Mouse (Mus musculus) midbrain, embryonic 15.5 days (tissue): ENCODE results near the gene Emc8. TPM values are rescaled to one million over a fixed set of nuclear protein-coding genes. Genes with fewer than 3 reads are reported as not detected.
A peak's percentile ranks its signal among the peaks of the same experiment; 100 is the strongest.

ENCODE experiments used
- ATAC-seq: fragments of 200-750 bp; cut with Nextera tagmentation; replicated peaks from 2 replicates; pipeline ENCODE4 v1.8.0; 2017; ENCODE audit warnings: moderate TSS enrichment
- H3K27ac ChIP-seq: fragments of 300-500 bp; sonication (generic); 2 replicates; pipeline ENCODE4 v1.5.1; 2015; ENCODE audit warnings: mild to moderate bottlenecking, inconsistent platforms
- H3K27me3 ChIP-seq: fragments of 300-500 bp; sonication (generic); replicated peaks from 2 replicates; pipeline ENCODE4 v1.6.1; 2015; ENCODE audit warnings: inconsistent platforms
- H3K36me3 ChIP-seq: fragments of 300-500 bp; sonication (generic); replicated peaks from 2 replicates; pipeline ENCODE4 v1.6.1; 2015; ENCODE audit warnings: inconsistent platforms
- H3K4me1 ChIP-seq: fragments of 300-500 bp; sonication (generic); 2 replicates; pipeline ENCODE4 v1.6.1; 2015; ENCODE audit warnings: inconsistent platforms
- H3K4me2 ChIP-seq: fragments of 300-500 bp; sonication (generic); 2 replicates; pipeline ENCODE4 v1.6.1; 2015; ENCODE audit warnings: inconsistent platforms, mild to moderate bottlenecking, moderate library complexity
- H3K4me3 ChIP-seq: fragments of 300-500 bp; sonication (generic); 2 replicates; pipeline ENCODE4 v1.5.1; 2015; ENCODE audit warnings: mild to moderate bottlenecking, inconsistent platforms
- H3K9ac ChIP-seq: fragments of 300-500 bp; sonication (generic); 2 replicates; pipeline ENCODE4 v1.6.1; 2015; ENCODE audit warnings: mild to moderate bottlenecking, inconsistent platforms
- H3K9me3 ChIP-seq: fragments of 300-500 bp; sonication (generic); 2 replicates; pipeline ENCODE4 v1.6.1; 2016; ENCODE audit warnings: inconsistent platforms
- WGBS: fragments of 180-500 bp; shearing (Covaris S2); methylation state at CpG from one replicate; pipeline ENCODE4 v1.1.7; 2015; ENCODE audit warnings: mixed read lengths; 5-methylcytosine and 5-hydroxymethylcytosine counted together
- polyA plus RNA-seq: library from polyadenylated mRNA; unstranded; fragments of >200 nt; fragmentation: Nextera tagmentation; extraction: Ambion mirVana; gene quantifications from 2 replicates; pipeline ENCODE4 v1.2.1, GENCODE M21; 2015

The Emc8 gene
- polyA plus RNA-seq, 1 experiment from 2014 or later = 98.0 TPM

DNA sequence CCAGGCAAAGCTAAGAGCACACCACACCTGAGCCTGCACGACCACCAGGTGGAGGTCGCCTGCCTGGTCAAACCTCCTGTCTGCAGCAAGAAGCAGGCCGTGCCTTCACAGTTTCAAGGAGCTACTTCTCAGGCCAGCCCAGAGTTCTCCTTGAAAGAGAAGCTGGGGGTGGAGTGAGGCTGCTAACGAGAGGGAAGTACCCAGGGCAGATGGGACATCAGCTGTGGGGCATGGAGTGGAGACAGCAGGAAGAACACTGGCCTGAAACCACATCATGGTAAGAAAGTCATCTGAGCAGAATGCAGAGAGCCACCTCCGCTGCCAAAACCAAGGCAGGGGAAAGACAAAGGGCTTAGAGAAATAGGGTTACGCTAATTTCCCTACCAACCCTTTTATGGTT is 3.8 kb downstream of the Emc8 start:
- Histone ChIP-seq H3K27me3 (no peaks in the 10 kb centered on the region), H3K4me3 (no peak overlapping the region), H3K9ac (no peak overlapping the region; the same call in 1 of the 2 replicates), H3K27ac (no peak overlapping the region), H3K9me3 (no peaks in the 10 kb centered on the region), H3K4me2 (no peak overlapping the region), H3K36me3 (no peaks in the 10 kb centered on the region), H3K4me1 (peaks cover 46% of the 10 kb centered on the region)
- ATAC-seq = no peak
- WGBS = 83% methylated on average over 6 of the region's 6 CpGs

DNA sequence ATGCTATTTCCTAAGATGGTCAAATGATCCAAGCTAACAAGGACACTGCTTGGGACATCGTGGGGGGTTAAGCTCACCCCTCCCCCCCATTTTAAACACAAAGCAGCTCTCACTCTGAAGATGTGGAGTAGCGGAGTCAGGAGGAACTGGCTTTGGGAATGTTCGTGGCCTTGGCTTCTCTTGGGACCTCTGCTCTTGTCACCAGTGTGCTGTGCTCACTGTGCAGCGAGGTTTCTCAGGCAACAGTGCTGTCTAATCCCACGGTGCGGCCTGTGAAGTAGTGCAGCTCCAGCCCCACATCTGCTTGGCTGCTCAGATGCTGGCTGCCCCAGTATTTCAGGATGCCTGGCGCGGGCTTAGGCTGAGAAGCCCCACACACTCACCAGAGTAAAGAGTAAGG is 11.0 kb downstream of the Emc8 start:
- Histone ChIP-seq H3K4me2 (no peak overlapping the region), H3K9me3 (no peaks in the 10 kb centered on the region), H3K36me3 (peaks cover 18% of the 10 kb centered on the region), H3K4me3 (no peak overlapping the region), H3K27ac (no peak overlapping the region), H3K4me1 (no peaks in the 10 kb centered on the region), H3K9ac (no peak overlapping the region), H3K27me3 (no peaks in the 10 kb centered on the region)
- WGBS = 82% methylated on average over 8 of the region's 8 CpGs
- ATAC-seq = no peak

DNA sequence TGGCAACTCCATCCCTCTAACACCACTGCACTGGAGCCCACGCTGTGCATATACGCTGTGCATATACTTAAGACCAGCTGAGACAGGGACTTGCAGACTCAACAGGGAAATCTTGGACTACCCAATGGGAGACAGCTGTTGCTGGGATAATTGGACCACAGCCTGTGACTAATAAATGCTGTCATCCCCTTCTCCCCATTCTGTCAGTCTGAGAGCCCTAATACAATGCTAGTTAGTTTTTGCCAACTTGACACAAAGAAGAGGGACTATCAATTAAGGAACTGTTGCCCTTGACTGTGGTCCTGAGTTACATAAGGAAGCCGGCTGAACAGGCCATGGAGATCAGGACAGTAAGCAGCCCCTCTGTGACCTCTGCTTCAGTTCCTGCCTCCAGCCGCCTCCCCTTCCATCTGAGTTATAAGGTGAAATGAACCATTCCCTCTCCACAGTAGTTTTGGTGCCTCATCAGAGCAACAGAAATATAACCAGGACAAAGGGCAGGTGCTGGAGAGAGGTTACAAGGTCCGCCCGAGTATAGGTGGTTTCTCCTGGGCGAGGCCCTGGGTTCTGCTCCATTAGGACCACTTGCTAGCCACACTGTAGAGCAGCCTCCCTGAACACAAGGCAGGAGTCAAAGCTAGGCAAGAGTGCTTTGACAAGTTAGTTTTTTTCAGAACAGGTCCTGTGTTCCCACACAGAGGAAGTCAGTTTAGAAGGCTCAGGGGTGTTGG is 11.9 kb downstream of the Emc8 start:
- Histone ChIP-seq H3K4me2 (no peak overlapping the region), H3K4me3 (no peak overlapping the region), H3K4me1 (no peaks in the 10 kb centered on the region), H3K27me3 (no peaks in the 10 kb centered on the region), H3K9ac (no peak overlapping the region), H3K9me3 (no peaks in the 10 kb centered on the region), H3K27ac (no peak overlapping the region), H3K36me3 (peaks cover 18% of the 10 kb centered on the region)
- 76% methylated on average over 7 of the region's 7 CpGs for WGBS
- ATAC-seq = no peak

DNA sequence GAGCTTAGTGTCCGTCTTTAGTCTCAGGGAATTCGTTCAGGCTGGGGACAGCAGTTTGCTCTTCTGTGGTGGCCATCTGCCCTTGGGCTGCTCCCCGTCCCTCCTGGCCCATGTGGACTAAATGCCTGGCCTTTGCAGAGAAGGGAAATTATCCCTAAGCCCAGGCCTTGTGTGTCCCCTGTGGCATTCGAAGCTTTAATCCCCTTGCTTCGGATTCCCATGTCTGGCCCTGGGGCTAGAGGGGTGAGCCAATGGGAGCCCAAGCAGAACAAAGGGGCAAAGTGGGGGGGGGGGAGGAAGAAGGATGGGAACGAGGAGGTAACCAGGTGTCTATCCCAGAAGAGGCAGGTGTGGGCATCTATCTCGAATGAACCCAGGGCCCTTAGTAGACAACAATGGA is 20.8 kb downstream of the Emc8 start, which contains the start of gene 1190005I06Rik:
Gene 1190005I06Rik (minus strand): TSS at position 101 of the 400 bp plus-strand sequence.
- H3K4me3 ChIP-seq = no peak within 1 kb of the TSS
- no peaks in the 10 kb centered on the region for H3K4me1 ChIP-seq
- H3K4me2 ChIP-seq = no peak within 1 kb of the TSS
- no peak within 1 kb of the TSS for H3K27ac ChIP-seq
- H3K27me3 ChIP-seq = no peaks in the 10 kb centered on the region
- no peaks in the 10 kb centered on the region for H3K36me3 ChIP-seq
- WGBS = 37% methylated on average over 7 of the region's 7 CpGs
- H3K9me3 ChIP-seq = no peaks in the 10 kb centered on the region
- no peak for ATAC-seq
- no peak within 1 kb of the TSS for H3K9ac ChIP-seq

DNA sequence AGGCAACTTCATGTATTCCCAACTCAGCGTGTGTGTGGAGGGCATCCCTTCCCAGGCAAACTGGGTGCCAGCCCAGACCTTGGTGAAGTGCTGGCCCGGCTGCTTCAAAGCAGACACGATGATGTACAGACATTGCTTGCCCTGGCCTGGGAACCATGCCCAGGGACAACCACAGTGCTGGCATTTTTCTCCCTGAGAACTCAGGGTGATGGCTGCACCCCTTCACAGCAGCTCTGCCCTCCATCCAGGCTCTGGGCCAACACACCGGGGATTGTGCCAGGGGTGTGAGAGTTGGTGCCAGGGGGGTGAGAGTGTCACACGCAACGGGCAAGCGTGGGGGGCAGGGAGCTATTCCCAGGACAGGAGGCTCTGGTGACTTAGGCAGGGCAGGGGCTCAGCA is 23.7 kb downstream of the Emc8 start:
- WGBS = 83% methylated on average over 7 of the region's 7 CpGs
- Histone ChIP-seq H3K27me3 (no peaks in the 10 kb centered on the region), H3K36me3 (no peaks in the 10 kb centered on the region), H3K4me3 (no peak overlapping the region), H3K9me3 (no peaks in the 10 kb centered on the region), H3K9ac (no peak overlapping the region), H3K4me2 (no peak overlapping the region), H3K27ac (no peak overlapping the region), H3K4me1 (no peaks in the 10 kb centered on the region)
- peak; percentile 79 for ATAC-seq

DNA sequence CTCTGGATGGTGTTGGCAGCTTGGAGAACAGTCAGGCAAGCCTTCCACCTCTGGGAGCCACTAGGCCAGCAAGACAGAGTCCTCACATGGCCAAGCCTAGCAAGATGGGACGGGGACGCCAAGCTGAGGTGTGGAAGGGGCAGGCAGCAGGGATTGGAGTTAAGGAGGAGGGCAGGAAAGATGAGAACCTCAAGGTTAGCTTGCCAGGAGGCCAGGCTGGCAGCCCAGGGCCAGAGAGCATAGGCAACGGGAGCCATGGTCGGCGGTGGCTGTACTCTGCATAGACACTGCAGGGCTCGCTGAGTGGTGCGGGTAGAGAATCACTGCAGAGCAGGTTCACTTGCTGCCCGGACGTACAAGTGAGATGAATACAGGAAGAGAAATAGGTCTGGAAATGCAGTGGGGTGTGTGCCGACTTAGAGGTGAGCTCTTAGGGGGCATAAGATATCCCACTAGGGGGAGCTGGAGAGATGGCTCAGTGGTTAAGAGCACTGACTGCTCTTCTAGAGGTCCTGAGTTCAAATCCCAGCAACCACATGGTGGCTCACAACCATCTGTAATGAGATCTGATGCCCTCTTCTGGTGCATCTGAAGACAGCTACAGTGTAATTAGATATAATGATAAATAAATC is 26.2 kb downstream of the Emc8 start:
- 75% methylated on average over 10 of the region's 10 CpGs for WGBS
- Histone ChIP-seq H3K9me3 (no peaks in the 10 kb centered on the region), H3K27ac (0 out of 2 replicates have a peak overlapping the region, but pooled peaks have one; percentile 29), H3K4me3 (no peak overlapping the region), H3K4me2 (no peak overlapping the region), H3K27me3 (no peaks in the 10 kb centered on the region), H3K9ac (no peak overlapping the region), H3K36me3 (no peaks in the 10 kb centered on the region), H3K4me1 (no peaks in the 10 kb centered on the region)
- ATAC-seq = no peak

DNA sequence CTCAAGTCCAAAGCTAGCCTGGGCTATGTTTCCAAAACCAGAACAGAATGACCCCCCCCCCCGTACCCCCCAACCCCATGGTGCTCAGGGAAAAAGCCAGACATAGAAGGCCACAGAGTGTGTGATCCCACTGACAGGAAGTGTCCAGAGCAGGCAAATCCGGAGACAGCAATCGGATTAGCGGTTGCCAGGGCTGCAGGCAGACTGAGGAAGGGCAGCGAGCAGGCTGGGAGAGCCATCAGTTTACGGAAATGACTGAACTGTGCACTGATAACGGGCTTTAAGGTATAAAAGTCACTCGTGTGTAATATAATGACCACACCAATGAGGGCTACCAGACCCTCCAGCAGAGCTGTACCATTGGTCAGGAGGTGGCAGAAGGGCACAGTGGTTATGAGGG is 27.1 kb downstream of the Emc8 start:
- no peaks in the 10 kb centered on the region for H3K36me3 ChIP-seq
- no peaks in the 10 kb centered on the region for H3K27me3 ChIP-seq
- H3K4me2 ChIP-seq = no peak overlapping the region
- 0 out of 2 replicates have a peak overlapping the region, but pooled peaks have one; percentile 6 for H3K27ac ChIP-seq
- H3K4me3 ChIP-seq = no peak overlapping the region
- H3K4me1 ChIP-seq = no peaks in the 10 kb centered on the region
- ATAC-seq = no peak
- no peak overlapping the region for H3K9ac ChIP-seq
- H3K9me3 ChIP-seq = no peaks in the 10 kb centered on the region
- WGBS = 14% methylated on average over 8 of the region's 8 CpGs

DNA sequence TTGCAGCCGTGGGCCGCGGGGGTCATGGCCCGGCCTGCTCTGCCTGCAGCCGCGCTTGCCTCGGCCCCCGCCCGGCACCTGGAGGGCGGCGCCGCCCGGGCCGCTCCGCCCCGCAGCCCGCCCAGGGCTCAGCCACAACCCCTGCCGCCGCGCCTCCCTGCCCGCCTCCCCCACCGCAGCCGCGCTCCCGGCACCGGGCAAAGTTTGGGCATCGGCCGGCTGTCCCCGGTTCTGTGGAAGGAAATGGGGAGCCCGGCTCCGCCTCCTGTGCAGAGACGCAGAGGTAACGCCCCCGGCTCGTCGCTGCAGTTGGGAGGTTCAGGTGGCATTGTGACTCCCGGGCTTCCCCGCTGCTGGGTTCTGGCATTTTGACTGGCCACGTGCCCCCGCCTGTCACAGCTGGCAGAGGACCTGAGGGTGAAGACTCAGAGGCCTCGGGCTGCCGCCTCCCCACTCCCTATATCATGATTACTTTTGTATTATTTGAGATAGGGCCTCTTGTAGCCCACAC is 34.0 kb downstream of the Emc8 start:
- under 1% methylated on average over 42 of the region's 42 CpGs for WGBS
- Histone ChIP-seq H3K27ac (peak overlapping the region; percentile 32; the same call in 1 of the 2 replicates), H3K27me3 (0 out of 2 replicates have a peak, but pooled peaks cover 5% of the 10 kb centered on the region)

DNA sequence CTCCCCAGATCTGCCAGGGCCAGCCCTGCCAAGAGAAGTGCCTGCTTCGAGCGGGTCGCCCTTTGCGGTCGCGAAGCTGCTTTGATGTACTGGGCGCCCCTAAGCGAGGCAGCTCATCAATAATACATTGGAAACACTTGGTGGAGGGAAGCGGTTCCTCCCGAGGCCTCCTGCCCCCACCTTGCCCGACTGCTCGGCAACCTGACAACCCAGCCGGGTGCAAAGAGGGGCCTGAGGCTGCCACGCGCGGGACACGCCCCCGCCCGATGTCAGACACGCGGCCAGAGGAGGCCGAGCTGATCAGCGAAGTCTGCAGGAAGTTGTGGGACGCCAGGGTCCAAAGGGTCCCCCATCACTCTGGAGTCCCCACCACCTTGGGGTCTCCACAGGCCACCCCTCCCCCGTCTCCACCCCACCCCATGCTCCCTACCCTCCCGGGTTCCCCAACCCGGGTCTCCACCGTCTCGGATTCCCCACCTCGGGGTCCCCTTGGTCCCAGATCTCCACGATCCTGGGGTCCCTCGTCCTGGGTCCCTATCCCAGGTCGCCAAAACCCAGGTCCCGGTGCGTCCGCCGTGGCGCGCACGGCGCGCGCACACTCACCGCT is 34.6 kb downstream of the Emc8 start:
- H3K4me3 ChIP-seq = peak overlapping the region; percentile 67
- H3K9ac ChIP-seq = peak overlapping the region; percentile 68
- H3K4me1 ChIP-seq = peaks cover 18% of the 10 kb centered on the region
- peak overlapping the region; percentile 32; the same call in 1 of the 2 replicates for H3K27ac ChIP-seq
- no peaks in the 10 kb centered on the region for H3K9me3 ChIP-seq
- whole genome bisulfite sequencing = under 1% methylated on average over 44 of the region's 44 CpGs
- ATAC-seq = peak; percentile 48; the same call in 1 of the 2 replicates
- 0 out of 2 replicates have a peak, but pooled peaks cover 5% of the 10 kb centered on the region for H3K27me3 ChIP-seq
- peak overlapping the region; percentile 93 for H3K4me2 ChIP-seq
- H3K36me3 ChIP-seq = no peaks in the 10 kb centered on the region

More for the DNA sequence above, 34.0 kb downstream of the Emc8 start:
- Histone ChIP-seq H3K4me1 (peaks cover 18% of the 10 kb centered on the region), H3K9ac (peak overlapping the region; percentile 68), H3K4me2 (peak overlapping the region; percentile 93), H3K36me3 (no peaks in the 10 kb centered on the region), H3K4me3 (peak overlapping the region; percentile 67), H3K9me3 (no peaks in the 10 kb centered on the region)
- ATAC-seq = peak; percentile 49

DNA sequence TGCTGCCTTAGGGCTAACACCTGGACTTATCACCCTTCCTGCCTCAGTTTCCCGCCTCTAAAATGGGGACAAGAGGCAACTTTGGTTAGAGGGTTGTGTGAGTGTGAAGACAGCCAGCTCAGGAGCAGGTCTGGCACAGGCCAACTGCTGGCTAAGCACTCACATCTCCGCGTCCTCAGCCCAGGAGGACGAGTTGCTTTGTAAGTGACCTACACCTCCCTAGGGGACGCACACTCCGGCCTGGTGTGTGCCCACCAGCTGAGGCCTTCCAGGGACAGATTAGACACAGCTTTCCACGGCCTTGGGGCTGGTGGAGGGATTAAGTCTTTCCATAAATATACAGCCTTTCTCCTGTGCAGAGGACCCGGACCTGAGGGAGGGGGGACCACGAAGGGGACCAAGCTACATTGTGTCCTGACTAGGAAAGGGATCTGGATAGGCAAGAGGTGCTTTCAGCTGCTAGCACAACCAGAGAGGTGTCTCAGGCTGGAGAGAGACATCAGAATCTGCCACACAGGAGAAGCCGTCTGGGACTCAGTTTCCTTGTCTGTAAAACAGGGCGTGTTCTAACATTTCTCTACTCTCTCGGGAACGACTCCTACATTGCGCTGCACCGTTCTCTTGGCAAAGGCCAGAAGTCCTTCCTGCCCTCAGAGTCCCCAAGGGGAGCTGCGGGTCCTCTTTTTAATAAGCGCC is 35.3 kb downstream of the Emc8 start:
- Histone ChIP-seq H3K9ac (0 out of 2 replicates have a peak overlapping the region, but pooled peaks have one; percentile 68), H3K27ac (no peak overlapping the region), H3K4me2 (peak overlapping the region; percentile 93), H3K36me3 (no peaks in the 10 kb centered on the region), H3K4me3 (peak overlapping the region; percentile 67), H3K9me3 (no peaks in the 10 kb centered on the region), H3K4me1 (peaks cover 18% of the 10 kb centered on the region), H3K27me3 (0 out of 2 replicates have a peak, but pooled peaks cover 5% of the 10 kb centered on the region)
- no peak for ATAC-seq
- 17% methylated on average over 17 of the region's 17 CpGs for WGBS

DNA sequence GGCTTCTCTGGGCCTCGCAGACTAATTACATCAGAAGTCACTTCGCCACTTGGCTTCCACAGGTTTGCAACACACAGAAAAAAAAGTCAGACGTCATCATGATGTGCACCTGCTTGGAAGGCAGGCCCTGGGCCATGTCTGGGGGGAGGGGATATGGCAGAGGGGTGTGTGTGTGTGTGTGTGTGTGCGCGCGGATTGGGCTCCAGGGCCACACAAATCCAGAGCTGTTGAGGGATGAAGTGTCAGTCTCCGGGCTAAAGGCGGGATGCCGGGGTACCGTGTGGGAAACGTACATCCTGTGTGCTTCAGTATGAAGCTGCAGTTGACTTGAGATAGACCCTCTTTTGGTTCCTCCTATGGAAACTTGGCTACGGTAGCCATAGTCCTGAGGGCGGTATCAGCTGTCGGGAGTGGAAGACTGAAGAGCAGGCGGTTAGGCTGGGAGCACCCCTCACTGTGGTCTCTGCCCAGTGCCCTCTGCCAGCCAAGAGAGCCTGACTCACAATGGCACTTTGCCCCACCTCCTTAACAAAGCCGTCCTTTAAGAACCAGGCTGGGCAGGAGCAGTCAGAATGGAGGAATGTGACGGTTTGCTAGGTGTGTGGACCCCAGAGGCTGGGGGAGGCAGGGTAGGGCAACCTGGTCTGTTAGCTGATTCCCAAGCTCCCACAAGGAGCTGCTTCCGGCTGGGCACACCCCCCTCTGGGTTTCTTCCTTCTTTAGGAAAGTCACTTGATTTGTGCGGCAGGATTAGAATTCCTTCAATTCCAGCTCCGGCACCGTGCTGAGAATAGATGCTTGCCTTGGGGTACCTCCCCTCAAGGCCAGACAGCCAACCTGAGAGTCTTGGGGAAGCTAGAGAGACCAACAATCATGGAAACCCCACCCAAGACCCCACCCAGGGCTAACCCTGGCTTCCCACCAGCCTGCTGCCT is 36.7 kb downstream of the Emc8 start:
- Histone ChIP-seq H3K27me3 (0 out of 2 replicates have a peak, but pooled peaks cover 5% of the 10 kb centered on the region), H3K9ac (no peak overlapping the region), H3K4me1 (peaks cover 18% of the 10 kb centered on the region), H3K27ac (no peak overlapping the region), H3K36me3 (no peaks in the 10 kb centered on the region), H3K9me3 (no peaks in the 10 kb centered on the region), H3K4me2 (no peak overlapping the region), H3K4me3 (no peak overlapping the region)
- 76% methylated on average over 21 of the region's 21 CpGs for WGBS
- ATAC-seq = no peak
